Mouse (Mus musculus) hindbrain, embryonic 12.5 days (tissue): Measurements from ENCODE around the gene Map3k14. TPM values are rescaled to one million over a fixed set of nuclear protein-coding genes. Genes with fewer than 3 reads are reported as not detected.

Experiments
- ATAC-seq: fragments of 200-750 bp; cut with Nextera tagmentation; 2 replicates; pipeline ENCODE4 v1.8.0; 2017; ENCODE audit warnings: moderate TSS enrichment; ENCODE audit not compliant: low FRiP score
- H3K27ac ChIP-seq: fragments of 300-500 bp; sonication (generic); 2 replicates; pipeline ENCODE4 v1.5.1; 2016; ENCODE audit warnings: mild to moderate bottlenecking
- H3K27me3 ChIP-seq: fragments of 300-500 bp; sonication (generic); 2 replicates; pipeline ENCODE4 v1.6.1; 2016; ENCODE audit warnings: mild to moderate bottlenecking
- H3K36me3 ChIP-seq: fragments of 300-500 bp; sonication (generic); 2 replicates; pipeline ENCODE4 v1.6.1; 2016; ENCODE audit warnings: mild to moderate bottlenecking
- H3K4me1 ChIP-seq: fragments of 300-500 bp; sonication (generic); 2 replicates; pipeline ENCODE4 v1.6.1; 2016
- H3K4me2 ChIP-seq: fragments of 300-500 bp; sonication (generic); replicated peaks from 2 replicates; pipeline ENCODE4 v1.6.1; 2016; ENCODE audit warnings: mild to moderate bottlenecking
- H3K4me3 ChIP-seq: fragments of 300-500 bp; sonication (generic); 2 replicates; pipeline ENCODE4 v1.5.1; 2016; ENCODE audit warnings: mild to moderate bottlenecking
- H3K9ac ChIP-seq: fragments of 300-500 bp; sonication (generic); 2 replicates; pipeline ENCODE4 v1.6.1; 2016; ENCODE audit warnings: mild to moderate bottlenecking, moderate library complexity
- H3K9me3 ChIP-seq: fragments of 300-500 bp; sonication (generic); replicated peaks from 2 replicates; pipeline ENCODE4 v1.6.1; 2016; ENCODE audit warnings: mild to moderate bottlenecking
- WGBS: fragments of 180-500 bp; shearing (Covaris S2); methylation state at CpG from one replicate; pipeline ENCODE4 v1.1.7; 2016; 5-methylcytosine and 5-hydroxymethylcytosine counted together
- polyA plus RNA-seq: library from polyadenylated mRNA; unstranded; fragments of >200 nt; fragmentation: Nextera tagmentation; extraction: Ambion mirVana; gene quantifications from 2 replicates; pipeline ENCODE4 v1.2.1, GENCODE M21; 2016

Gene Map3k14
- polyA plus RNA-seq, 1 experiment from 2014 or later, result 3.9 TPM

GRCm38 (mm10) chr11:103218517-103218901 lies 48.8 kb downstream of the Map3k14 start:
- Histone ChIP-seq H3K4me1 (peaks cover 8% of the 10 kb centered on the region), H3K36me3 (peaks cover 27% of the 10 kb centered on the region), H3K27ac (no peak overlapping the region), H3K4me2 (peak overlapping the region; percentile 98), H3K27me3 (peaks cover 13% of the 10 kb centered on the region), H3K4me3 (peak overlapping the region; percentile 49), H3K9ac (peak overlapping the region; percentile 65), H3K9me3 (no peaks in the 10 kb centered on the region)
- WGBS, result 23% methylated on average over 6 of the region's 6 CpGs
- ATAC-seq, result peak; percentile 39; the same call in 1 of the 2 replicates

DNA sequence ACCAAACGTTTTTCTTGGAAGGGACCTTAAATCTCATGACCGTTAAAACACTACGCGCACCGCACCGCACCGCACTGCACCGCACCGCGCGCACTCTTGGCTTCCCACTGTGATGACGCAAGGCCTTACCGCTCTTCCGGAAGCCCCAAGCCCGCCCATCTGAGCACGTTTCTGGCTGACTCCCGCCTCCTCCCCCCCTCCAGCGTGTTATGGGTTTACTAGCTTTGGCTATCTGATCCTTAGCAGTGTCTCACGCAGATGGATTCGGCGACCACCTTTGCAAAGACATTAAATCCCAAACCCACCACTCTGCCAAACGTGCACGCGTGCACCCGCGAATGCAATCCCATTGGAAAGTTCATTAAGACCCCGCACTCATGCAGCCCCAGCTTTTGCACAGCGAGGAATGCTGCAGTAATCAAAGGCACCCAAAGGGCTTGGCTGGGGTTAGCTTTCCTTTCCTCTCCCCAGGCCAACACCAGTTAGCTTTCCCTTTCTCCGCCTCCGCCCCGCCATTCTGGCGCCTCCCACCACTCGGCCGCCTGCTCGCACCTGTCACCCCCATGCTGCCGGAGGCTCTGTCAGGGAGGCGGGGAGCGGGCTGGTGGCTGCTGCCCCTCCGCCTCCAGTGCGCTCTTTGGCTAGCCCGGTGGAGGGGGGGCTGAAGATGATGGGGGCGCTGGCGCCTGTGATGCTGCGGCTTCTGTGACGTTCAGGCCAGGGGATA lies 49.3 kb downstream of the Map3k14 start, which contains the start of gene Spata32:
TSS of gene Spata32 (minus strand) at position 643 of the 727 bp plus-strand sequence.
- peak within 1 kb of the TSS; percentile 98 for H3K4me2 ChIP-seq
- peak within 1 kb of the TSS; percentile 49 for H3K4me3 ChIP-seq
- 2% methylated on average over 45 of the region's 45 CpGs for WGBS
- peak within 1 kb of the TSS; percentile 65 for H3K9ac ChIP-seq
- no peaks in the 10 kb centered on the region for H3K9me3 ChIP-seq
- peaks cover 13% of the 10 kb centered on the region for H3K27me3 ChIP-seq
- H3K27ac ChIP-seq, result peak within 1 kb of the TSS; percentile 46
- peaks cover 8% of the 10 kb centered on the region for H3K4me1 ChIP-seq
- peaks cover 26% of the 10 kb centered on the region for H3K36me3 ChIP-seq
- peak; percentile 86 for ATAC-seq

- Histone ChIP-seq H3K9me3 (no peaks in the 10 kb centered on the region), H3K4me2 (no peak overlapping the region), H3K4me3 (no peak overlapping the region), H3K9ac (no peak overlapping the region), H3K4me1 (peaks cover 8% of the 10 kb centered on the region), H3K27ac (no peak overlapping the region), H3K36me3 (peaks cover 12% of the 10 kb centered on the region; the same call in 1 of the 2 replicates), H3K27me3 (peaks cover 13% of the 10 kb centered on the region)
- 93% methylated on average over 1 of the region's 1 CpGs for WGBS
- ATAC-seq, result no peak
Measured at GRCm38 (mm10) chr11:103215355-103215754, 51.9 kb downstream of the Map3k14 start.

DNA sequence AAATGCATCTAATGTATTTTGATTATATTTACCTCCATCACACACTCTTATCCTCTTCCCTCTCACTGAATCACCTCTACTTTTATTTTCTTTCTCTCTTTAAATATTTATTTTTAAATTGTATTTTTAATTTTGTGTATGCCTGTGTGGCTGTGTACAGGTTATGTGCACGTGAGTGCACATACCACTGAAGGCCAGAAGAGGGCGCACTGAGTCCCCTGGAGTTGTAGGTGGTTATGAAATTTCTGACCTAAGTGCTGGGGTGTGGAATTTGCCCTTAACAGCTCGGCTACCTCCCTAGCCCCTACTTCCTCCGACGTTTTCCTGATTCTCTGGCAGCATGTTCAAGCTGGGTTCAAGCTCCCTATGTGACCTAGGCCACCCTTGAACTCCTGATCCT lies 53.6 kb downstream of the Map3k14 start:
- H3K27me3 ChIP-seq, result peaks cover 10% of the 10 kb centered on the region
- 83% methylated on average over 5 of the region's 5 CpGs for whole genome bisulfite sequencing
- no peak for ATAC-seq
- H3K9ac ChIP-seq, result no peak overlapping the region
- H3K4me1 ChIP-seq, result peaks cover 8% of the 10 kb centered on the region
- H3K27ac ChIP-seq, result no peak overlapping the region
- H3K9me3 ChIP-seq, result no peaks in the 10 kb centered on the region
- H3K4me3 ChIP-seq, result no peak overlapping the region
- no peaks in the 10 kb centered on the region for H3K36me3 ChIP-seq
- no peak overlapping the region for H3K4me2 ChIP-seq

DNA sequence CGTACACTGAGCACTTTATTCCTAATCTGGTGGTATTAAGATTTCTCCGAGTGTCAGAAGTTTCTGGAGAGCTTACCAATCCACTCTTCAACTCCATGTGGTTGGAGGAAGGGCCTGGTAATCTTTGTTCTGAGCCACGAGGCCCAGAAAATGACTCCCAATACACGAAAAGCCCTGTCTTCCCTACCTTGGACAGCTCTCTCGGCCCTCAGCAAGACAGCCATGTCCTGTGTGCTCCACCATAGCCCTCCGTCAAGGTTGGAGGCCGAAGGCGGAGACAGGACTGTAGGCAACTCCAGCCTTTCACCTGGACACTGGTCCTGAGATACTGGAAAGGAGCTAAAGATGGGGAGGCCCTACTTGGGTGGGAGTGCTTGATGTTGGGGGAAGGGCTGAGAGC lies 57.0 kb downstream of the Map3k14 start:
- Histone ChIP-seq H3K27ac (no peak overlapping the region), H3K9ac (no peak overlapping the region), H3K27me3 (no peaks in the 10 kb centered on the region), H3K4me1 (no peaks in the 10 kb centered on the region), H3K4me2 (no peak overlapping the region), H3K9me3 (no peaks in the 10 kb centered on the region), H3K4me3 (no peak overlapping the region), H3K36me3 (no peaks in the 10 kb centered on the region)
- WGBS, result 75% methylated on average over 8 of the region's 8 CpGs
- no peak for ATAC-seq

DNA sequence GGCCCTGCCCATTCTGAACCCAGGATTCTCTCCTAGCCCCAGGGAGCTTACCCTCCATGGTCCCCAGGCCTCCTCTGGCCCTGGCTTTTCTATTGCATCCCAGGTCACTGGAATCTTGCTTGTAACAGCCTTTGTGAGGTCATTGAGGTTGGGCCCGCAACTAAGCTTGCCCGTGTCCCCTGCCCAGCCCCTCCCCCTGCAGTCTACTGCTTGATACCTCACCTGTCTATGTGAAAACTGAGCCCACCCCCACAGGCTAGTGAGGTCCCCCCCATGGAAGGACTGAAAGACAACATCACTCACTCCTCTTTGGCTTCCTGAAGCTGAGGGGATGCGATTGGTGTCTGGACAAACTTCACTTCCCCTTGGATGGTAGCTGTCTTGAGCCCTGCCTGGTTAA lies 58.8 kb downstream of the Map3k14 start, which contains the start of gene 1700023F06Rik:
TSS of gene 1700023F06Rik (minus strand) at position 101 of the 400 bp plus-strand sequence.
- Histone ChIP-seq H3K9me3 (no peaks in the 10 kb centered on the region), H3K27me3 (no peaks in the 10 kb centered on the region), H3K27ac (no peak within 1 kb of the TSS), H3K4me3 (no peak within 1 kb of the TSS), H3K36me3 (no peaks in the 10 kb centered on the region), H3K9ac (no peak within 1 kb of the TSS), H3K4me1 (no peaks in the 10 kb centered on the region), H3K4me2 (no peak within 1 kb of the TSS)
- 79% methylated on average over 3 of the region's 3 CpGs for WGBS
- no peak for ATAC-seq

DNA sequence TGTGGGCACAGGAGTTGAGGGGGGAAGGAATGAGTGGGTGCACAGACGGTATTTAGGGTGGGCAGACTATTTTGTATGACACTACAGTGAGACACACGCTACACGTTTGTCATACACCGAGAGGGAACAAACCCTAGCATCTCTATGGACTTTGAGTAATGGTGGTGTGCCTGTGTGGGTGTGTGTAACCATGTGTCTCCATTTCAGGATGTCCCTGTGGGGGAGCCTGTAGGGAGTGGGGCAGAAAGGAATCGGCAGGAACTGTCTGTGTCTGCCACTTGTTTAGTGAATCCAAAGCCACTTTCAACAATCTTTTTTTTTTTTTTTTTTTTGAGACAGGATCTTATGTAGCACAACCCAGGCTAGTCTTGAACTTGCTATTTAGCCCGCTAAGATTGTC lies 61.1 kb downstream of the Map3k14 start:
- H3K36me3 ChIP-seq, result no peaks in the 10 kb centered on the region
- ATAC-seq, result no peak
- no peaks in the 10 kb centered on the region for H3K9me3 ChIP-seq
- H3K4me2 ChIP-seq, result no peak overlapping the region
- WGBS, result 91% methylated on average over 6 of the region's 6 CpGs
- no peak overlapping the region for H3K9ac ChIP-seq
- 0 out of 2 replicates have a peak, but pooled peaks cover 4% of the 10 kb centered on the region for H3K4me1 ChIP-seq
- no peak overlapping the region for H3K27ac ChIP-seq
- H3K4me3 ChIP-seq, result no peak overlapping the region
- H3K27me3 ChIP-seq, result peaks cover 6% of the 10 kb centered on the region

- H3K27ac ChIP-seq, result no peak overlapping the region
- H3K4me3 ChIP-seq, result no peak overlapping the region
- H3K36me3 ChIP-seq, result no peaks in the 10 kb centered on the region
- H3K9ac ChIP-seq, result no peak overlapping the region
- peaks cover 44% of the 10 kb centered on the region for H3K27me3 ChIP-seq
- peaks cover 19% of the 10 kb centered on the region for H3K4me1 ChIP-seq
- no peak for ATAC-seq
- H3K9me3 ChIP-seq, result no peaks in the 10 kb centered on the region
- H3K4me2 ChIP-seq, result no peak overlapping the region
Measured at GRCm38 (mm10) chr11:103202376-103202775, 64.9 kb downstream of the Map3k14 start.

GRCm38 (mm10) chr11:103201664-103202063 lies 65.6 kb downstream of the Map3k14 start:
- 25% methylated on average over 6 of the region's 6 CpGs for WGBS
- H3K9me3 ChIP-seq, result no peaks in the 10 kb centered on the region
- ATAC-seq, result peak; percentile 22; the same call in 1 of the 2 replicates
- H3K9ac ChIP-seq, result no peak overlapping the region
- peaks cover 51% of the 10 kb centered on the region for H3K27me3 ChIP-seq
- H3K27ac ChIP-seq, result no peak overlapping the region
- H3K4me1 ChIP-seq, result peaks cover 19% of the 10 kb centered on the region
- H3K4me3 ChIP-seq, result no peak overlapping the region
- no peaks in the 10 kb centered on the region for H3K36me3 ChIP-seq
- no peak overlapping the region for H3K4me2 ChIP-seq

- Histone ChIP-seq H3K9ac (peak overlapping the region; percentile 42), H3K4me1 (peaks cover 19% of the 10 kb centered on the region), H3K9me3 (no peaks in the 10 kb centered on the region), H3K36me3 (no peaks in the 10 kb centered on the region), H3K27ac (no peak overlapping the region), H3K27me3 (peaks cover 76% of the 10 kb centered on the region), H3K4me3 (peak overlapping the region; percentile 45), H3K4me2 (peak overlapping the region; percentile 71)
- 1% methylated on average over 58 of the region's 59 CpGs for WGBS
- ATAC-seq, result 0 out of 2 replicates have a peak, but pooled peaks have one; percentile 68
Measured at GRCm38 (mm10) chr11:103198911-103199803, 68.1 kb downstream of the Map3k14 start.

GRCm38 (mm10) chr11:103198339-103198738 lies 68.9 kb downstream of the Map3k14 start:
- Histone ChIP-seq H3K4me2 (peak overlapping the region; percentile 71), H3K9ac (no peak overlapping the region), H3K27ac (no peak overlapping the region), H3K9me3 (no peaks in the 10 kb centered on the region), H3K4me3 (peak overlapping the region; percentile 45; the same call in 1 of the 2 replicates), H3K36me3 (no peaks in the 10 kb centered on the region), H3K4me1 (peaks cover 21% of the 10 kb centered on the region), H3K27me3 (peaks cover 84% of the 10 kb centered on the region)
- no peak for ATAC-seq
- 6% methylated on average over 16 of the region's 16 CpGs for WGBS

DNA sequence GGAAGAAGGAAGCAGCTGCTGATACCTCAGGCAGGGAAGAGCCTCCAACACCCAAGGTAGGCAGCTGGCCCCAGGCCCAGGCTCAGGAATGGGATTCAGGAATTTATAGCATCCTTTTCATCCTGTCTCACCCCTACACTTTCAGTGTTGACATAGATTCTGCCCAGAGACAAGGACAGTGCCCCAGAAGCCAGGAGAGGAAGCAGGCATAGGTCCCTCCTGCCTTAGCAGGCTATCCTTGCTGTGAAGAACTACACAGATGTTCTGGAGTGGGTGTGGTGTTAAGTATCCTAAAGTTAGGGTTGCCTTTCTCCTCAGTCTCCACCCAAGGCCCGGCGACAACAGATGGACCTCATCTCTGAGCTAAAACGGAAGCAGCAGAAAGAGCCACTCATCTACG lies 69.9 kb downstream of the Map3k14 start:
- Histone ChIP-seq H3K36me3 (no peaks in the 10 kb centered on the region), H3K9ac (no peak overlapping the region), H3K27ac (no peak overlapping the region), H3K4me1 (peaks cover 29% of the 10 kb centered on the region), H3K4me3 (no peak overlapping the region), H3K9me3 (no peaks in the 10 kb centered on the region), H3K4me2 (no peak overlapping the region), H3K27me3 (peaks cover 94% of the 10 kb centered on the region)
- WGBS, result 71% methylated on average over 4 of the region's 4 CpGs
- ATAC-seq, result no peak
